Mouse (Mus musculus) thymus, postnatal 14 days (tissue): Measurements from ENCODE around the gene Aip.

Experiments used
- DNase-seq: peaks from one replicate; pipeline ENCODE4 v3.0.0; 2021

The Aip gene

DNA sequence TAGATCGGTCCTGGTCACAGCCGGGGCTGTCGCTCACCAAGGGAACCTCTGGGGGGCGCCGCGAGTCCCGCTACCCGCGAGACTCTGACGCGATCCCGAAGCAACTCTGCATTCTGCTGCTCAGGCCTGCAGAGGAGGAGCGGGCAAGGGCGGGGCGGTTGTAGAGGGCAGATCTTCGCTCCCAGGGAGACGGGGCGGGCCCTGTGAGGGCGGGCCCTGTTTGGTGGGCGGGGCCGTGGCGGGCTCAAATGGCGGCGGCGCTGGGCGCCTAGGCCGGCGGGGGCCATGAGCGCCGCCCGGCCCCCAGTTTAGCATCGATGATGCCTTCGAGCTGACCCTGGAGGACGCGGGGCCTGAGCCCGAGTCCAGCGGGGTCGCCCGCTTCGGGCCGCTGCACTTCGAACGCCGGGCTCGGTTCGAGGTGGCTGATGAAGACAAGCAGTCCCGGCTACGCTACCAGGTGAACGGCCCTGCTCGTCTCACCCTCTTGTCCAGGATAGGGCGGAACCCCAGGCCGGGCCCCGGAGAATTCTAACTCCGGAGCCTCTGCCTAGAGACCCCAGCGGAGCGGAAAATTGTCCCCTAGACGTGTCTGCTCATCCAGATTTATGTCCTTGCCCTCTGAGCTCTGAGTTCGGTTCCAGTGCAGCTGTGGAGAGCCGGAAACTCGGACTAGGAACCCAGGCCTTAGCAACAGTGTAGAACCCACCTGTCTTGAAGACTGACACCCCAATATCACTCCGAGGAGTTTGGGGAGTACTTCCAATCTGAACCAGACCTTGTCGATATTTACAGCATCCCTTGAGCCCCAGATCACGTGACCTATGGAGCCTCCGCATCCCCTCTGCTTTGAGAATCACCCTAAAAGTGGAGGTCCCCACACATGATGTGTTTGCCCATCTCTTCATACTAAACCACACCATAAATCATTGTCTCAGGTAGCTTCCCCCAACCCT, at the start of gene Aip:
Gene Aip (minus strand): TSS at position 118 of the 956 bp plus-strand sequence.
- peak; percentile 100 for DNase-seq

GRCm38 (mm10) chr19:4172925-4173324, 47.3 kb upstream of the Aip start:
- DNase-seq, result no peak

GRCm38 (mm10) chr19:4171393-4172290, 46.0 kb upstream of the Aip start:
- DNase-seq, result peak; percentile 29

DNA sequence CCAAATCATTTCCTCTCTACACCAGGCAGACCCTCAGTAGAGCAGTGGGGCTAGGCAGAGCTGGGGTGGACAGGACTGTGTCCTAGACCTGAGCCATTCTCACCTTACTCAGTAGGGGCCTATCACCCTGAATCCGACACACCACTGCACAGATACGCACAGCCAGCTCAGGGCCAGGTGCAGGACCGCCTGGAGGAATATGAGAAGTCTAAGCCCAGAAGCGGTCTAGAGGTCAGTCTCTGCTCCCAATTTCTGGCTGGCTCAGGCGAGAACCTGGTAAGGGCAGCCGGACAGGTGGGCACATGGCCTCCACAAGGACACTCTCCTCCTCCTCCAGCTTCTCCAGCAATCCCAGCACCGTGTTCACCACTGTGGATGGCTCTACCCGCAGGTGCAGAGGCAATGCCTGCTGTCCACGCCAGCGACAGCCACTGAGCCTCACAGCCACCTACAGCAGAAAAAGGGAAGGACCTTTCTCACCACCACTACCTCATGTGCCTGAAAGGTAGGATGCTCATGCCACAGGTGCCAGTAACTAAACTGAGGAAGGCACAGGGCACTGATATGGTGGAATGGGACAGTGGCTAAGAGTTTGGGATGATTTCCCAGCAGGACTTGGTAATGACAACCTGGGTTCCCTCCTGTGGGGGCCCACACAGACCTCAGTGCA, 45.2 kb upstream of the Aip start:
- DNase-seq, result peak; percentile 11

GRCm38 (mm10) chr19:4169810-4170209, 44.2 kb upstream of the Aip start:
- DNase-seq, result no peak

- DNase-seq, result peak; percentile 100
Measured at GRCm38 (mm10) chr19:4169378-4169784, 43.7 kb upstream of the Aip start.

- no peak for DNase-seq
Measured at GRCm38 (mm10) chr19:4166678-4167476, 41.2 kb upstream of the Aip start.

DNA sequence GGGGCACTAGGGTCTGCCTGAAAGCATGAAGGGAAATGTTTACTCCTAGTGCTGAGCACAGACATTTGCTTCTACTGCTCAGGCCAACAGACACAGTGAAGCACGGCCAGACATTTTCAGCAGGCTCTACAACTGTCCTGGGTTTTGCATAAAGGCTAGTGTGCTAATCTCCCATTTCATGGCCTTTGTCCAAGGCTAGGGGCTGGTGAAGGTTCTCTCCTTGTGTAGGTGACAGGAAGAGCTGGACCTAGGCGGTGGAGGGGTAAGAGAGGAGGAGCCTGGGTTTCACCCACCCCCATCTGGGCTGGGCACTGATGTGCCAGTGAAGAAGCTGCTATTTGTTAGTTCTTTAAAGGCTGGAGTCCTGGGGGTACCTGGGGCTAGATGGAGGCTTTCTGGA, 39.1 kb upstream of the Aip start:
- no peak for DNase-seq

GRCm38 (mm10) chr19:4164100-4164499, 38.4 kb upstream of the Aip start:
- DNase-seq, result no peak

- no peak for DNase-seq
Measured at GRCm38 (mm10) chr19:4163543-4163887, 37.9 kb upstream of the Aip start.

DNA sequence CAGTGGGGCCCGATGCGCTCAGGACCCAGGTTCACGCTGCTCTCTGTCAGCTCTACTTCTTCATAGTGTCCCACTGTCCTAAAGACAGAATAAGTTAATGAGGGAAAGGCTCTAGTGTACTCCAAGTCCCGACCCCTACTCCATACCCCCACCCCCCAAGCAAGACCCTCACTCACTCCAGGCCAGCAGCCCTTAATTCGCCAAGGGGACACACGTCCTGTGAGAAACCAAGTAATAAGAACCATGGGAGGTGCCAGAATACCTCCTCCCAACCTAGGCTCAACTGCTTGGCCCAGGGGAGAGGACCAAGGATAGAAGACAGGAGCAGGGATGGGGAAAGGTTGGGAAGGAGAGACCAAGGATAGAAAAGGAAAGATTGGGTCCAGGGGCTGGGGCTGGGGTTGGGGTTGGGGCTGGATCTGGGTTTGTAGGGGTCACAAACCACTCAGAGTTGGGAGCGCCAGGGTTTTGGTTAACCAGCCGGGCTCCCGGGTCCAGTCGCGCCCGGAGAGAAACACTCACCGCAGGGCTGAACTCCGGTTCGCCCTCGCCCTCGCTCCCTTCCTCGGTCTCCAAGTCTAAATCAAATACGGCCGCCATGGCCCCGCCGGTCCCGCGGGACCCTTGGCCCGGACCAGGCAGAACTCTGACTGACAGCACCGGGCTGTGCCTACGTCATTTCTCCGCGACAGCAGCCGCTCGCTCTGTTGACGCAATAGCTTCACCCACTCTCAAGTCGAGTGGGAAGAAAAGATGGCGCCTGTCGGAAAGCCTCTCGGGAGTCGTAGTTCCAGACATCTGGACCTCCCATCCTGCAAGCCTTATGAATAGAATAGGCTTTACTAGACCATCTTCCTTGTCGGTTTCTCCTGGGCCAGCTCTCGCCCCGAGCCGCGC, 37.2 kb upstream of the Aip start, which contains the start of gene Rps6kb2:
Gene Rps6kb2 (minus strand): TSS at position 709 of the 897 bp plus-strand sequence.
- peak; percentile 94 for DNase-seq

DNA sequence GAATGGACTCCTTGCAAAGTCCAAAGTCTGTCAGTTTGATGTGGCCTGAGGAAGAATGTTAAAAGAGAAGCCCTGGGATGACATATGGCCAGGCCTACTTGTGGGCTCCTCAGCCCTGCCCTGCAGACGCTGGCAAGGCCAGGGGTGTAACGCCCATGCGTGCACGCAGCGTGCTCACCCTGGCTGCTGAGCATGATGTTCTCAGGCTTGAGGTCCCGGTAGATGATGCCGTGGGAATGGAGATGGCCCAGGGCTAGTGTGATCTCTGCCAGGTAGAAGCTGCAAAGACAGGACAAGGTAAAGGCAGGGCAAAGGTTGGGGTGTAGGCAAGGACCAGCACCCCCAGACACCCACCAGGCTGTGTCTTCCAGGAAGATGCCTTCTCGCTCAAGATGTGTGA, 33.4 kb upstream of the Aip start:
- DNase-seq, result no peak

DNA sequence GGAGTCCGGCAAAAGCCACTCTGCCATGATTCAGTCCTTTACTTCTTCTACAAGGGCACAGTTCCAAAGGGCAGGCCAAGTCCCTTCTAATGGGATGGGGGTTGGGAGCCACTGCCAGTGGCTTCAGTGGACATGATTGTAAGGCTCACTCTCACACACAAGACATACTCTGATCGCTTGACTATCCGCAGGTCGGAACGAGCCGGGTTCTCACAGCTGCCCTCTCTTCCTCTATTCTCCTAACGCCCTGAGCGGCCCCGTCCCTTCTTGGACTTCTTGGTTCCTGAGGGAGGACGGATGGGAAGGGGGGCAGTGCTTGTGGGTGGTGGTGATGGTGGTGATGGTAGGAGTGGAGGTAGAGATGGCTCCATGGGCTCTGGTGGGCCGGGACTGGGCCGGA, 31.1 kb upstream of the Aip start:
- no peak for DNase-seq

- DNase-seq, result no peak
Measured at GRCm38 (mm10) chr19:4156073-4156579, 30.5 kb upstream of the Aip start.

- peak; percentile 56 for DNase-seq
Measured at GRCm38 (mm10) chr19:4155223-4156072, 29.8 kb upstream of the Aip start.

DNA sequence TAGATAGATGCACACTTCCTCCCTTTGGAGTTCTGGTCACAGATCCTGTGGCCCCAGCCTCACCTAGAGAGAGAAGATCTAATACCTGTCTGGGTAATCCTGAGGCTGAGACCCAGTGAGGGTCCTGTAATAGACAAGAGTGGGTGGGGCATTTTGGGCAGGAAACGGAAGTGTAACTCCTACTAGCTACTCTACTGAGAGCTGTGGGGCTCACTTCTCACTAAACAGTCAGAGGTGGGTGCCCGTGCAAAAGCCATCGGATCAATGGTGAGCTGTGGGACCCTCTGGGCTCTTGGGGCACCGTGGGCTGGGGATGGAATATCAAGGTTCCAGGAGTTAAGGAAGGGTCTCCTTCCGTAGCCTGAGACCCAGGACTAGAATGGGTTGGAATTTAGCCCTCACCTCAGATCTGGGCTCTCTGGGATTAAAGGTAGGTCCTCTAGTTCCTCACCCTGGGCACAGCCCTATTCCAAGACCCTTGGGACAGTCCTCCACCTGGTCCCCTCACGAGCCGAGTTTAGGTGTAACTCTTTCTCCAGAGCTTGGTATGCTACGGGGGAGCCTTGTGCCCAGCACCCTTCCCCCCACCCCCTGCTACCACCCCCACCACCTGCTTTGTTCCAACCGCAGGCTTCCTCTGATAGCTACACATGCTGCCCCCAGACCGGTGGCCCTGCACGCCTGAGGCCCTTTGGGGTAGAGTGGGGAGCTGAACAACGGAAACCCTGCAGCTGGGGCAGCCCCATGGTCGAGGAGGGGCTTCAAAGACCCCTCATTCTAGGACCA, 29.0 kb upstream of the Aip start:
- DNase-seq, result peak; percentile 89

GRCm38 (mm10) chr19:4153232-4153654, 27.6 kb upstream of the Aip start, which contains the start of gene Ptprcap:
Gene Ptprcap (plus strand): TSS chr19:4153604.
- no peak for DNase-seq

DNA sequence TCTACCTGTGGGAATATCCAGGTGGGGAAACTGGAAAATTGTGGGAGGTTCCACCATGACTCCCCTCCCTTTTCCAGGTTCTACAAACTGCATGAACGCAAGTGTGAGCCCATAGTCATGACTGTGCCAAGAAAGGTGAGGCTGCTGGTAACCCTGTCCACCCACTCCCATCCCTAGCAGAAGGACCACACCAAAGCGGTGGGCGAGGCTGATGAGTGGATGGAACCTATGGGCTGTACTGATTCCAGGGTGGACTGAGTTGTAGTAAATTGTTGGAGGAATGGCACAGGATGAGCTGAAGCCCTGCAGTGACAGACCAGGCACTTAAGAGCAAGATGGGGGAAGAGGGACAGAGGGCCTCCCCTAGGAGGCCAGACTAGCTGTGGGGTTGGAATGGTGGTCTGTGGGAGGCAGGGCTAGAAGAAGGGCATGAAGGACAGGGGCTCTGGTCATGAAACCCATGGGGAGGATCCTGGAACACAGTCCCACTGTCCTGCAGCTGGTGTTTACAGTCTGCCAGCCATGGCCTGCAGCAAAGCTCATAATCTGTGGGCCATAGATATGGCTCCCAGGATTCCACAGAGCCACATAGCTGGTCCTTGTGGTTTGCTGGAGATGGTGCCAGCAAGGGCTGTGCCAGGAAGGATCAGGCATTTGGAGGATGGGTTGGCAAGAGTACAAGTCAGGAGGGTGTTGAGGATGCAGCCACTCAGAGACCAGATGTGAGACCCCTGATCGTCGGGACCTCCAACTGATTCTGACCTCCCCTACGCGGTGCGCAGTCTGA, 27.0 kb upstream of the Aip start:
- DNase-seq, result no peak
